Mouse (Mus musculus) right cerebral cortex, postnatal 36 days (tissue): Measurements from ENCODE around the gene Rhox7b.
"Not testable (repeated sequence)": the region's sequence is repeated elsewhere in the genome, so short reads cannot be mapped to it uniquely, and the experiment has no call there.

Source experiments
- DNase-seq, 2 experiments: peaks; one replicate each; pipeline ENCODE4 v3.0.0; 2022; ENCODE audit warnings: low spot score in 2 of 2, mixed read lengths in 1 of 2

Rhox7b gene

GRCm38 (mm10) chrX:37897132-37897531 lies at the start of gene Rhox7b:
TSS of gene Rhox7b (minus strand) at chrX:37897232.
- not testable (repeated sequence) for DNase-seq

- no peak for DNase-seq
Observed at GRCm38 (mm10) chrX:37916311-37916710, 19.3 kb upstream of the Rhox7b start.

GRCm38 (mm10) chrX:37908581-37908980 lies 11.5 kb upstream of the Rhox7b start:
- no peak for DNase-seq

GRCm38 (mm10) chrX:37903727-37904126 lies 6.7 kb upstream of the Rhox7b start:
- DNase-seq, result no peak

GRCm38 (mm10) chrX:37901670-37902069 lies 4.6 kb upstream of the Rhox7b start, which contains the start of gene Rhox9:
TSS of gene Rhox9 (minus strand) at chrX:37901770.
- not testable (repeated sequence) for DNase-seq

- DNase-seq, result no peak
Observed at GRCm38 (mm10) chrX:37878844-37879243, 18.2 kb downstream of the Rhox7b start, which contains the start of gene Rhox8. TSS of gene Rhox8 (minus strand) at chrX:37878944.

GRCm38 (mm10) chrX:37871641-37872040 lies 25.4 kb downstream of the Rhox7b start:
- no peak for DNase-seq
